Mouse (Mus musculus): ENCODE data around the gene Cnot8.
A peak's percentile ranks its signal among the peaks of the same experiment; 100 is the strongest.

The Cnot8 gene

GRCm38 (mm10) chr11:58103344-58103653 is 654 bp upstream of the Cnot8 start:
- DNase-seq (ENCODE audit: low spot score in 2 of 2) = peak in 1 of 2 experiments; percentile 28

DNA sequence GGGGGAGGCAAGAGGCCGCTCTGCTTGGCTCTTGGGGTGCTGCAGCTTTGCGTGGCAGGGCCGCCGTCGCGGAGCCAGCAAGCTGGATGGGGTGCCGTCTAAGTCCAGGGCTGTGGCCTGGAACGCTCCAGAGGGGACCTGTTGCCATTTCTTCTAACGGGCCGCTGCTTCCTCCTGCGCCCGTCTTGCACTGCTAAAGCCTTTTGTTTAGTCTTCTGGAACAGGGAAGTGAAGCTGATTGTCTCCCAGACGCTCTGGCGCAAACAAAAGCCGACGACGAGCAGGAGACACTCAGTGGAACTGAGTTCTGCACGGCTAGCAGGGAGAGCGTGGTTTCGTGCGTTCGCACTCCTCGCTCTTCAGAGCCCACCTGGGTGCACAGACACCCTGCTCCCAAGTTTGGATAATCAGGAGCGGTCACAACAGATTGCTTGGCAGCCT is 418 bp downstream of the Cnot8 start:
- no peak for DNase-seq (ENCODE audit: low spot score in 2 of 2)

GRCm38 (mm10) chr11:58107009-58107408 is 3.1 kb downstream of the Cnot8 start:
- no peak for DNase-seq (ENCODE audit: low spot score in 2 of 2)

DNA sequence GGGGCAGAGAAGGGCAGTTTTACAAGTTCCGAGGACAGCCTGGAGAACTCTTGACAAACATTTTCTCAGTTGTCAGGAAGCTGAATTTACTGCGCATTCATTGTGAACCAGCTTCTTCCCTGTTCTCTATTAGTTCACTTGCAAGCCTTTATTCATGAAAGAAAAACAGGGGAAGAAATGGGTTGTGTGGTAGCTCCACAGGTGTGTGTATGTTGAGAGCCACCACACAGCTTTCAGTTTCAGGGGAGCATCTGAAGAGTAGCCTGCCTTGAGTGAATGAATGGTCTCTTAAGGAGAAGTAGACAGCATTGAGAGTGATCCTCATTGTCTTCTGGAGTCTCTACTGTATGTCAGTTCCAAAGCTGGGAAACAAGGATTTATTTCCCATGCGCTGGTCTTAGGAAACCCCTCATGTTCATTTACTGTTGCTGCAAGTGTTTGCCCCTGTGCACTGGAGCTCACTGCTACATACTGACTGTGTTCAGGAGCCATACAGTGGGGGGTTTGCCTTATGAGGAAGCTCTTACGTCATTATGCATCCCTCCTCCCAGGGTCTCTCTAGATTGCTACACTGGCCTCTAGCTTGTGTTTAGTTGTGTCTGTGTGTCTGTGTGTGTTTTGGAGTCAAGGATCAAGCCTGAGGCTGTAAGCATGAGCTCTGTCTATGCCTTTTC is 3.8 kb downstream of the Cnot8 start:
- no peak for DNase-seq (ENCODE audit: low spot score in 2 of 2)

- no peak for DNase-seq (ENCODE audit: low spot score in 2 of 2)
These were observed 12.6 kb downstream of the Cnot8 start for GRCm38 (mm10) chr11:58116560-58116959.

GRCm38 (mm10) chr11:58117044-58117652 is 13.2 kb downstream of the Cnot8 start:
- no peak for DNase-seq (ENCODE audit: low spot score in 2 of 2)

DNA sequence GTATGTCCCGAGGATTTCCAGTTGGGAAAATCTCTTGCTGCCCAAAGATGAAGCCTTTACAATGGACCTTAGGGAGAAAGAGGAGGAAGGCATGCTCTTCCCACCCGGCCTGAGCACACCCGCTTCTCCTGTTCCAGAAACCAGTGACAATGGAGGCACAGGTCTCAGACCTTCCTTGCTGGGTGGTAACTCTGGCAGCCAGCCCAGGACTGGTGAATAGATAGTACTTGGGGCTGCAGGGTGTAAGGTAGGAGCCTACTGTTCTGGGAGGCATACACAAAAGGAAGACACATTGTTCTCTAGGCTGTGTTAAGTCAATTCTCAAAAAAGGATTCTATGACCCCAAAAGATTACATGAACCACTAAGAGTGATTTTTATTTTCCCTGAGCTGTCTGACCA is 16.7 kb downstream of the Cnot8 start:
- no peak for DNase-seq (ENCODE audit: low spot score in 2 of 2)

- DNase-seq (ENCODE audit: low spot score in 2 of 2) = no peak
These were observed 17.4 kb downstream of the Cnot8 start for GRCm38 (mm10) chr11:58121351-58121750.

- DNase-seq (ENCODE audit: low spot score in 2 of 2) = no peak
These were observed 19.8 kb downstream of the Cnot8 start for GRCm38 (mm10) chr11:58123711-58124110.

DNA sequence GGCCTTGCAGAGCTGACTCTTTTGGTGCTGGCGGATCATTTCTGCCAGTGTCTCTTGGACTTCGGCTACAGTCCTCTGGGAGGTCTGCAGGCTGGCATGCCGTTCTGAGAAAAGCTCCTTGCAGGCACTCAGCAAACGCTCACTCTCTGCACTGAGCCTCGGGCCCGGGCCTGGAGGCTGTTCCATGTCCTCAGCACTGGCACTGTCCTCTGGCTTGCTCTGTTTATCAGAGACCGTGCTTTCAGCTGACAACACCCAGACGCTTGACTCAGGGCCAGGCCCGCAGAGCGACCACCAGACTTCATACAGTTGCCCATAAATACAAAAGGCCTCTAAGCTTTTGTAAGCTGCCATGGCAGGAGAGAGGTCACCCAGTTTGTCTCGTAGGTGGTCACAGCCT is 21.1 kb downstream of the Cnot8 start:
- no peak for DNase-seq (ENCODE audit: low spot score in 2 of 2)

DNA sequence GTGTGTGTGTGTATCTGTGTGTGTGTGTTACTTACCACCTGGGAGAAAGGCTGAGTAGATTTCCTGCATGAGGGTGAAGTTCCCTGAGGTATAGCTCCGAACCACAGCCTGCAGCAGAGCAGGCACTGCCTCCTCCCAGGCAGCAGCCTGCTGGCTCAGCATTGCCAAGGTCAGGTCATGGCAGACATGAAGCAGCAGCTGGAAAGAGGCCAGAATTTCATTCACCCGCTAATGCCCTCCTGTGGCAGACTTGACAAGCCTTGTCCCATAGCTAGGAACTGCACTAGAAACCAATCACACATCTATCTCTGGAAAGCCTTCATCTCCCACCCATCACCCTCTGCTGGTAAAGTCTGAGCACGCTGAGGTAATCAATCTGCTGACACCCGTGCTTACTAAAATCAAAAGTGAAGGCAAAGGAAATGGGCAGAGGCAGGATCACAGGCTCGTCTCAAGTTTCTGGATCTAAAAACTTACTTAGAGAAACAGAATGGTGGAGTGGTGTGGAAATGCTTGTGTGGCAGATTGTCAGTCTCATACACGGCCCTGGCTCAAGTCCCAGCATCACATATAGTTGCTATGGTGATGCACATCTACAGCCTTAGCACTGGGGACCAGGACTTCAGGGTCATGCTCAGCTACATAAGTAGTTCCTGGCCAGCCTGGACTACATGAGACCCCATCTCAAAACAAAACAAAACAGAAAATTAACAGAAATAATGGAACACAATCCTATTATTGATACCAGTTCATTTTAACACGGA is 22.6 kb downstream of the Cnot8 start:
- peak in 1 of 2 experiments; percentile 63 for DNase-seq (ENCODE audit: low spot score in 2 of 2)

- DNase-seq (ENCODE audit: low spot score in 2 of 2) = no peak
These were observed 23.6 kb downstream of the Cnot8 start for GRCm38 (mm10) chr11:58127544-58127943.

GRCm38 (mm10) chr11:58129302-58129843 is 25.4 kb downstream of the Cnot8 start:
- DNase-seq (ENCODE audit: low spot score in 2 of 2) = no peak

- DNase-seq (ENCODE audit: low spot score in 2 of 2) = no peak
These were observed 28.1 kb downstream of the Cnot8 start for GRCm38 (mm10) chr11:58132026-58132425.

DNA sequence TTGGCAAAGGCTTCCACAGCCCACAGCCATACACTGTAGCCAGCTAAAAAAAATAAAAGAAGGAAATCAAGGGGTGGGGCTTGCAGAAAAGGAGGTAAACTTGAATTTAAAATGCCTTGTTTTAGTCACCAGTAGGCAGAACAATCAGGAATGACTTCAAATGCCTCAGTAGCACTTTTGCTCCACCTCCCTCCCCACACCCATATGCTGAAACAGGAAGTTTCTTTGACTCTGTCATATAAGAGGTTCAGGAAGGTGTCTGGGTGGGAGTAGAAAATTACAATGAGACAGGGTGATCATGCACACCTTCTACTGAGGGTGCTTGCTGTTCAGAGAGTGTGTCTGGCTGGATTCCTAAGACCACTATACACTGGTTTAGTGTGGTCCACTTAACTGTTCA is 30.9 kb downstream of the Cnot8 start:
- DNase-seq (ENCODE audit: low spot score in 2 of 2) = no peak

GRCm38 (mm10) chr11:58135296-58135695 is 31.3 kb downstream of the Cnot8 start:
- no peak for DNase-seq (ENCODE audit: low spot score in 2 of 2)

DNA sequence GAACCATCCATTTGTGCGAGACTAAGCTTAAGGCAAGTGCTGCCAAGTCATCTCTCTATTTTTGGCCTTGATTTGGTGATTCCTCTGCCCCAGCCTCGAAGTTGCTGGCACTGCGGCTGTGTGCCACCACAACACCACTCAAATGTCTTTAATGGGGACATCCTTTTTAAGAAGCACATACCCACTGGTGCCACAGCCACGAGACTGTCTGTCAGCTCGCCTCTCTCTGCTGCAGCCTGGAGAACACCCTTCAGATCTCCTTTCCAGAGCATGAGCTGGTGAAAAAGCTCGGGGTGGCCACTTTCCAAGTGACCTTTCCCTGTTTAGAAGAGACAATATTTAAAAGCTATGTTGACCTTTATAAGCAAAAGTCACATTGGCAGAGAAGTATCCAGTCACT is 32.7 kb downstream of the Cnot8 start:
- no peak for DNase-seq (ENCODE audit: low spot score in 2 of 2)

DNA sequence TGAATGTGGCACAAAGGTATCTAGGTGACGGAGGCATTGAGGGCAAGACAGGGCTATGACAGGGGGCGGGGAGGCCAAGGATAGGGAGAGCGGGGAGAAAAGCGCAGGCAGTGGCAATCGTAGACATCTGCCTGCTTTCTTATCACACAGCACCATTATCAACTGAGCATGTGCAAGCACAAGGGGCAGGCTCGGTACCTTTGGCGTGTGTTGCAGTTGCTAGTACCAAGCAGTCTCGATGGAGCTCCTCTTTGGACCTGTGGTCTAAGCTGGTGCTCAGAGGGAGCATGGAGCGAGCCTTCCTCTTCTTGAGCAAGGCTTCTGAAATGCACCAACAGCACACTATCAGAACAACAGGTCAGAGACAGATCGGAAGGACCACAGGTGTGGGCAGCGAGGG is 34.9 kb downstream of the Cnot8 start:
- no peak for DNase-seq (ENCODE audit: low spot score in 2 of 2)

DNA sequence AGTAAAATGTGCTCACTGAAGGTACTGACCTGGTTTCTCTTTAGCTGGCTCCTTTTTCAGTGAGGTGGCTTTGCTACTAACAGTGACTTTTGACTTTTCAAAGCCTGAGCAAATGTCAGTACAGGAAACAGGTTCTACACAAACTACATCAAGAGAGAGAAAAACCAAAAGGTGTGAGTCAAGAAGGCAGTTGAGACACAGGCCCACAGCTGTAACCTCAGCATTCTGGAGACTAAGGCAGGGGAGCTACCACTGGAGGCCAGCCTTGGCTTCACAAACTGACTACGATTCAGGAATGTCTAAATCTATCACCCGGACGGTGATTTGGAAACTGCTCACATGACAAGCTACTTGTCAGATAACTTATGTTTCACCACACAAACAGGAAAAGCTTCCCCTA is 35.5 kb downstream of the Cnot8 start:
- DNase-seq (ENCODE audit: low spot score in 2 of 2) = no peak

- DNase-seq (ENCODE audit: low spot score in 2 of 2) = no peak
These were observed 39.9 kb downstream of the Cnot8 start for GRCm38 (mm10) chr11:58143704-58144426.

GRCm38 (mm10) chr11:58146241-58146640 is 42.3 kb downstream of the Cnot8 start:
- peak in 1 of 2 experiments; percentile 32 for DNase-seq (ENCODE audit: low spot score in 2 of 2)

DNA sequence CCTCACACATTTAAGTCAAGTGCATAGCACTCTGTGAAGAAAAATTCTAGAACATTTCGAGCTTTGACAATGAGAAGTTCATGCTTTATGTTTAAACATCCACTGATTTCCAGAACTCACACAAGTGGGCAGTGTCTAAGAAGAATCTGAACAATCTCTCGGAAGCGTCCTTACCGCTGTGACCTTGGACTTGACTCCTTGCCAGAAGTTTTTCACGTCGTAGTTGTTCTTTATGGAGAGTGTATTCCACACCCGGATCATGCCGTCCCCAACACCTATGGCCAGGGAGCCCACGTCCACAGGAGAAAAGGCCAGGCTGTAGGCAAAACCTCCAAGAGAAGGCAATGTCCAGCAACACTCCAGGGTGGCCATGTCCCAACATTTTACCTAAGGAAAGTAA is 51.5 kb downstream of the Cnot8 start:
- no peak for DNase-seq (ENCODE audit: low spot score in 2 of 2)

All from cerebellum, postnatal 4 days (tissue).